Mouse (Mus musculus) forebrain, embryonic 16.5 days (tissue): Measurements from ENCODE around the gene Selenoi. TPM values are rescaled to one million over a fixed set of nuclear protein-coding genes. Genes with fewer than 3 reads are reported as not detected.
A peak's percentile ranks its signal among the peaks of the same experiment; 100 is the strongest.
"Not testable (repeated sequence)": the region's sequence is repeated elsewhere in the genome, so short reads cannot be mapped to it uniquely, and the experiment has no call there.

Experiments
- ATAC-seq: fragments of 200-750 bp; cut with Nextera tagmentation; 2 replicates; pipeline ENCODE4 v1.8.0; 2017; ENCODE audit warnings: mild to moderate bottlenecking, moderate library complexity
- H3K27ac ChIP-seq: fragments of 300-500 bp; sonication (generic); 2 replicates; pipeline ENCODE4 v1.5.1; 2014; ENCODE audit warnings: low read length, control low read depth
- H3K27me3 ChIP-seq: fragments of 300-500 bp; sonication (generic); replicated peaks from 2 replicates; pipeline ENCODE4 v1.6.1; 2014; ENCODE audit warnings: low read length; ENCODE audit not compliant: control insufficient read depth, insufficient read depth
- H3K36me3 ChIP-seq: fragments of 300-500 bp; sonication (generic); 2 replicates; pipeline ENCODE4 v1.6.1; 2014; ENCODE audit not compliant: control insufficient read depth, insufficient read depth
- H3K4me1 ChIP-seq: fragments of 300-500 bp; sonication (generic); replicated peaks from 2 replicates; pipeline ENCODE4 v1.6.1; 2014; ENCODE audit warnings: low read length; ENCODE audit not compliant: control insufficient read depth, insufficient read depth
- H3K4me2 ChIP-seq: fragments of 300-500 bp; sonication (generic); 2 replicates; pipeline ENCODE4 v1.6.1; 2014; ENCODE audit warnings: mild to moderate bottlenecking, low read length, control low read depth
- H3K4me3 ChIP-seq: fragments of 300-500 bp; sonication (generic); replicated peaks from 2 replicates; pipeline ENCODE4 v1.5.1; 2014; ENCODE audit warnings: mild to moderate bottlenecking, low read length, control low read depth
- H3K9ac ChIP-seq: fragments of 300-500 bp; sonication (generic); replicated peaks from 2 replicates; pipeline ENCODE4 v1.6.1; 2014; ENCODE audit warnings: low read depth, low read length, control low read depth
- H3K9me3 ChIP-seq: fragments of 300-500 bp; sonication (generic); 2 replicates; pipeline ENCODE4 v1.6.1; 2016; ENCODE audit warnings: low read length; ENCODE audit not compliant: control insufficient read depth
- WGBS: fragments of 180-500 bp; shearing (Covaris S2); extraction: QIAGEN DNeasy Blood & Tissue Kit; methylation state at CpG from one replicate; pipeline ENCODE4 v1.1.7; 2014; 5-methylcytosine and 5-hydroxymethylcytosine counted together
- polyA plus RNA-seq: library from polyadenylated mRNA; unstranded; fragments of >200 nt; fragmentation: Nextera tagmentation; extraction: Ambion mirVana; gene quantifications from 2 replicates; pipeline ENCODE4 v1.2.1, GENCODE M21; 2015

Gene Selenoi
- polyA plus RNA-seq, 1 experiment from 2014 or later = 30.1 TPM

DNA sequence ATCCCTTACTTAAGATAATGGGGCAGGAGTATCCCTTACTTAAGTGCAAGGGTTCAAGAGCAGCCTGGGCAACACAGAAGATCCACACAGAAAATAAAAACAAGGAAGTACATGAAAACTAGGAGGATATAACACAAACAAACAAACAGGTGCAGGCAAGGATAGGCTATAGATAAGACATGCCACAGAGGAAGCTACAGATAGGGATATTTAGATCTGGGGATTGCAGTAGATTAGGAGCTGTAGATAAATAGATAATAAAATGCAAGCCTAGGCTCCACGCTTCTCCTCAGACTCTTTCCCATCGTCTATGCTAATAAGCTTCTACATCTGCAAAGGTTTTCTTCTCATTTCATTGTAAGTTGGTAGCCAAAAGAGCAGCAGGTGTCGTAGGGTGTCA, 27.3 kb upstream of the Selenoi start:
- H3K27me3 ChIP-seq = no peaks in the 10 kb centered on the region
- no peaks in the 10 kb centered on the region for H3K36me3 ChIP-seq
- 75% methylated on average over 3 of the region's 3 CpGs for WGBS
- no peak overlapping the region for H3K4me3 ChIP-seq
- no peak for ATAC-seq
- H3K4me1 ChIP-seq = no peaks in the 10 kb centered on the region
- no peak overlapping the region for H3K9ac ChIP-seq
- H3K9me3 ChIP-seq = no peaks in the 10 kb centered on the region
- no peak overlapping the region for H3K4me2 ChIP-seq
- no peak overlapping the region for H3K27ac ChIP-seq

DNA sequence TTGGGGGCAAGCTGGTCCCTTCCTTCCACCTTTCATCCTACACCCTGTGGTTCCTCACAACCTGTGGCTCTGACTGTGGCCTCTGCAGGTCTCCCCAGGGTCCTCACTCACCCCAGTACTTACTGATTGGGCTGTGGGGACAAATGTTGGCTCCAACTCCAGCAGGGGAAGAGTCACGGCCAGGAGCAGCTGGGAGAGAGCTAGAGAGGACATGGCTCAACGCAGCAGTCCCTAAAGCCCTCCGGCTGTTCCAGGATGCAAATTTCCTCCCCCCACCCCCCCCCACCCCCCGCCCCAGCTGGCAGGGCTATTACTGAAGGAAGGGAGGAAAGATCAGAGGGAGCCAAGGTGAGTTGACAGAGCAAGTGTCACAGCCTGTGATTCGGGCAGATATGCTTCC, 26.9 kb upstream of the Selenoi start, which contains the start of gene Adgrf3:
TSS of gene Adgrf3 (minus strand) at position 230 of the 400 bp plus-strand sequence.
- Histone ChIP-seq H3K9me3 (no peaks in the 10 kb centered on the region), H3K4me2 (no peak within 1 kb of the TSS), H3K4me1 (no peaks in the 10 kb centered on the region), H3K27ac (no peak within 1 kb of the TSS), H3K4me3 (no peak within 1 kb of the TSS), H3K27me3 (no peaks in the 10 kb centered on the region), H3K36me3 (no peaks in the 10 kb centered on the region), H3K9ac (no peak within 1 kb of the TSS)
- ATAC-seq = no peak
- WGBS = 53% methylated on average over 4 of the region's 5 CpGs

DNA sequence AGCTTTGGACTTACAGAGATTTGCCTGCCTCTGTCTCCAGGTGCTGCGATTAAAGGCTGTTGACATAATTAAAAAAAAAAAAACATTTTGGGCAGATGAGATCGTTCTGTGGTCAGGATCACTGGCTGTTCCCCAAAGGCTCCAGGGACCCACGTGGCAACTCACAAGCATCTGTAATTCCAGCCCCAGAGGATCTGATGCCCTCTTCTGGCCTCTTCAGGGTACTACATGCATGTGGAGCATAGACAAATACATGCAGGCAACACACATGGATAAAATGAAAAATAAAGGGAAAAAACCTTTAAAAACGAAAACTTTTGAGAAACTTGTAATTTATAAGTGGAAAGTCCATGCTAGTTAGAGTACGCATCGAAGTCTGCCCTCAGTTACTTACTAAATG, 25.1 kb upstream of the Selenoi start:
- Histone ChIP-seq H3K4me3 (no peak overlapping the region), H3K27me3 (no peaks in the 10 kb centered on the region), H3K9me3 (no peaks in the 10 kb centered on the region), H3K36me3 (no peaks in the 10 kb centered on the region), H3K4me1 (no peaks in the 10 kb centered on the region), H3K27ac (no peak overlapping the region), H3K9ac (no peak overlapping the region), H3K4me2 (no peak overlapping the region)
- WGBS = 62% methylated on average over 6 of the region's 6 CpGs
- no peak for ATAC-seq

DNA sequence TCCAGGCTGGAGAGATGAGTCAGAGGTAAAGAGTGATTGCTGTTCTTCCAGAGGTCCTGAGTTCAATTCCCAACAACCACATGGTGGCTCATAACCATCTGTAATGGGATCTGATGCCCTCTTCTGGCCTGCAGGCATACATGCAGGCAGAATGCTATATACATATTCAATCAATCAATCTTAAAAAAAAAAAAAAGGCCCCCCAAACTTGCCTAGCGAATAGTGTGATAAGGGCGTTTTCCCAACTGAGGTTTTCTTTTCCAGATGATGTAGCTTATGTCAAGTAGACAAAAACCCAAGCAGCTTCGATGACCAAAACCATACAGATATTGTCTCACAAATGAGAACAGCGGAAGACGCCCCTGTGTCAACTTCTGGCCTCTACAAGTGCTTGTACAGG, 21.6 kb upstream of the Selenoi start:
- not testable (repeated sequence) for H3K4me3 ChIP-seq, ATAC-seq, H3K4me2 ChIP-seq, H3K9me3 ChIP-seq, H3K9ac ChIP-seq, H3K36me3 ChIP-seq, H3K27me3 ChIP-seq, H3K27ac ChIP-seq, H3K4me1 ChIP-seq
- WGBS = 90% methylated on average over 5 of the region's 5 CpGs

- H3K4me1 ChIP-seq = no peaks in the 10 kb centered on the region
- peak; percentile 50; the same call in 1 of the 2 replicates for ATAC-seq
- H3K9ac ChIP-seq = no peak overlapping the region
- no peak overlapping the region for H3K4me3 ChIP-seq
- H3K27me3 ChIP-seq = no peaks in the 10 kb centered on the region
- H3K36me3 ChIP-seq = no peaks in the 10 kb centered on the region
- WGBS = 11% methylated on average over 4 of the region's 4 CpGs
- H3K9me3 ChIP-seq = no peaks in the 10 kb centered on the region
- H3K27ac ChIP-seq = no peak overlapping the region
- H3K4me2 ChIP-seq = no peak overlapping the region
Measured at GRCm38 (mm10) chr5:30214889-30215288, 17.5 kb upstream of the Selenoi start.

DNA sequence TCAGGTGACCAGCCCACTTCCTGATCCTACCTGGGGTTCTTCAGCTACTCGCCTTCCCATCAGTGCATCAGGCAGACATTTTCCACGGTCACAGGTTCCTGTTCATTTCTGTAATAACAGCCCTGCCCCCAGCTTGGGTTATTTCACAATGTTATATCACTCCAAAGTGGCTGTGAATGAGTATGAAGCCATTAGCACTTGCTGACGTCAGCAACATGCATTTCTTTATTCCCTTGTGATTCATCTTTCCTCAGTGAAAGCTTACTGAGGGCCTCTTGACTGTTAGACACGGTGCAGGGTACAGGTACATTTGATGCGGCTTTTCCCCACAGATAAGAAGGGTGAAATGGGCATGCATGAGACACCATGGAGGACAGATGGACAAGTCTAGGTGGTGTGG, 16.4 kb upstream of the Selenoi start:
- H3K9ac ChIP-seq = no peak overlapping the region
- no peaks in the 10 kb centered on the region for H3K9me3 ChIP-seq
- 78% methylated on average over 5 of the region's 5 CpGs for WGBS
- no peaks in the 10 kb centered on the region for H3K27me3 ChIP-seq
- no peak overlapping the region for H3K27ac ChIP-seq
- no peaks in the 10 kb centered on the region for H3K4me1 ChIP-seq
- H3K36me3 ChIP-seq = no peaks in the 10 kb centered on the region
- no peak overlapping the region for H3K4me3 ChIP-seq
- H3K4me2 ChIP-seq = no peak overlapping the region
- no peak for ATAC-seq

- H3K27me3 ChIP-seq = no peaks in the 10 kb centered on the region
- WGBS = 86% methylated on average over 2 of the region's 2 CpGs
Measured at GRCm38 (mm10) chr5:30219715-30220114, 12.7 kb upstream of the Selenoi start.

DNA sequence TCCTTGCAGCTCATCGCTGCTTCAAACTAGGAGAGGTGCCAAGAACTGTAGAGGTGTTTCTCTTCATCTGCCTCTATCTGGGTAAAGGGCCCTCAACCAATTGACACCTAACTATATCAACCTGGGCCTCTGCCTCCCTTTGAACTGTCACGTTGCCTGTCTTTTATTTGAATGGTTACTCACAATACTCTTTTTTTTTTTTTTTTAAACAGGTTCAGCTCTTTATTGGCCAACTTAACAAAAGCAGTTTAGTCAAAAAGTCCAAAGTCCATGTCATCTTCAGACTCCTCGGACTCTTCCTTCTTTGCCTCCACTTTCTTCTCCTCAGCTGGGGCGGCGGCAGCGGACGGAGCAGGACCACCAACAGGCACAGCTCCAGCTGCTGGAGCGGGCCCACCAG, 11.7 kb upstream of the Selenoi start:
- Histone ChIP-seq H3K9me3 (no peaks in the 10 kb centered on the region), H3K4me1 (no peaks in the 10 kb centered on the region), H3K27ac (no peak overlapping the region), H3K27me3 (no peaks in the 10 kb centered on the region), H3K4me2 (no peak overlapping the region), H3K4me3 (no peak overlapping the region), H3K9ac (no peak overlapping the region), H3K36me3 (0 out of 2 replicates have a peak, but pooled peaks cover 2% of the 10 kb centered on the region)
- no peak for ATAC-seq
- 86% methylated on average over 8 of the region's 8 CpGs for WGBS

More at GRCm38 (mm10) chr5:30219715-30220114, 12.7 kb upstream of the Selenoi start:
- Histone ChIP-seq H3K9me3 (no peaks in the 10 kb centered on the region), H3K27ac (no peak overlapping the region), H3K4me2 (no peak overlapping the region), H3K4me1 (no peaks in the 10 kb centered on the region), H3K36me3 (0 out of 2 replicates have a peak, but pooled peaks cover 2% of the 10 kb centered on the region), H3K4me3 (no peak overlapping the region), H3K9ac (no peak overlapping the region)
- ATAC-seq = no peak

- Histone ChIP-seq H3K36me3 (0 out of 2 replicates have a peak, but pooled peaks cover 2% of the 10 kb centered on the region), H3K27ac (no peak overlapping the region), H3K4me2 (no peak overlapping the region), H3K4me1 (no peaks in the 10 kb centered on the region), H3K27me3 (no peaks in the 10 kb centered on the region), H3K9ac (no peak overlapping the region), H3K9me3 (no peaks in the 10 kb centered on the region), H3K4me3 (no peak overlapping the region)
- WGBS = 97% methylated on average over 8 of the region's 8 CpGs
- ATAC-seq = no peak
Measured at GRCm38 (mm10) chr5:30222681-30223080, 9.7 kb upstream of the Selenoi start.

DNA sequence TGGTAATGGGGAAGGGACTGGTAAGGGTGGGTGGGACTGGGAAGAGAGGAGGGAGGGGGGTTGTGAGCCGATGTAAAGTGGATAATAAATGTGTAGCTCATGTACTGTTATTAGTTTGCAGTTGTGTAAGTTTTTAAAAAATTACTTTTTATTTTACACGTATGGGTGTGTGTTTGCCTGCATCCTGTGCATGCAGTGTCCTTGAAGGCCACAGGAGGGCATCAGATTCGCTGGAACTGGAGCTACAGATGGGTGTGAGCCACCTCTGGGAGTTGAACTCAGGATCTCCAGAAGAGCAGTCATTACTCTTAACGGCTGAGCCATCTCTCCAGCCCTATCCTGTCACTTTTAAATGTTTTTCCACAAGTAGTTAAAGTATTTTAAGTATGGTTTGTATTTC, 1.5 kb upstream of the Selenoi start:
- Histone ChIP-seq H3K9me3 (no peaks in the 10 kb centered on the region), H3K36me3 (no peaks in the 10 kb centered on the region), H3K9ac (no peak overlapping the region), H3K4me3 (no peak overlapping the region), H3K4me2 (no peak overlapping the region), H3K27ac (no peak overlapping the region), H3K27me3 (no peaks in the 10 kb centered on the region), H3K4me1 (peaks cover 21% of the 10 kb centered on the region)
- no peak for ATAC-seq
- WGBS = 82% methylated on average over 4 of the region's 4 CpGs
